Comparison of ENCODE assay signal across 19 mouse cellular contexts in genomic region chr3:84597996-84598734, GRCm38 (mm10). TPM values are rescaled to one million over a fixed set of nuclear protein-coding genes. Genes with fewer than 3 reads are reported as not detected.
DNase-seq lines count a peak whose midpoint lies in the region; ATAC-seq and TF ChIP-seq lines count a peak whose summit lies in the region.
"Had no signal": no experiment of that assay in that cellular context is flagged by ENCODE, and none has a peak within 500 bp of the region (broad histone marks: within the 10 kb centered on the region; RNA-seq: fewer than 3 reads in every experiment).

No protein-coding gene starts in this region.

- peaks cover 6% of the 10 kb centered on the region; the same call in 1 of the 2 replicates for H3K4me1 ChIP-seq in midbrain, embryonic 11.5 days (ENCODE audit: control insufficient read depth, insufficient read depth, low read length)
- H3K4me1 ChIP-seq in midbrain, embryonic 15.5 days, result peaks cover 7% of the 10 kb centered on the region
- H3K4me1 ChIP-seq in intestine, postnatal 0 days (replicated peaks; ENCODE audit: control insufficient read depth, insufficient read depth, low read length), result no peaks in the 10 kb centered on the region

- TF ChIP-seq CTCF in intestine, postnatal 0 days (IDR thresholded peaks at IDR 0.05; ENCODE audit: low read depth), result no peak

- 80% methylated on average over 6 of the region's 6 CpGs for WGBS in midbrain, embryonic 11.5 days
- 85% methylated on average over 6 of the region's 6 CpGs for WGBS in midbrain, embryonic 15.5 days
- 57% methylated on average over 6 of the region's 6 CpGs for WGBS in intestine, postnatal 0 days

- H3K9me3 ChIP-seq in midbrain, embryonic 11.5 days (ENCODE audit: control insufficient read depth, low read length), result no peaks in the 10 kb centered on the region
- H3K9me3 ChIP-seq in midbrain, embryonic 15.5 days, result no peaks in the 10 kb centered on the region
- H3K9me3 ChIP-seq in intestine, postnatal 0 days (ENCODE audit: control insufficient read depth), result no peaks in the 10 kb centered on the region
- H3K9me3 ChIP-seq: forebrain, embryonic 10.5 days; hindbrain, embryonic 10.5 days; midbrain, embryonic 13.5 days had no signal

- H3K36me3 ChIP-seq in midbrain, embryonic 11.5 days (ENCODE audit: control insufficient read depth, insufficient read depth, low read length), result no peaks in the 10 kb centered on the region
- H3K36me3 ChIP-seq in midbrain, embryonic 15.5 days (replicated peaks), result no peaks in the 10 kb centered on the region
- no peaks in the 10 kb centered on the region for H3K36me3 ChIP-seq in intestine, postnatal 0 days (ENCODE audit: control insufficient read depth, insufficient read depth)
- H3K36me3 ChIP-seq: forebrain, embryonic 10.5 days; hindbrain, embryonic 10.5 days; midbrain, embryonic 13.5 days had no signal

- peak; percentile 65 for DNase-seq in midbrain, embryonic 11.5 days (ENCODE audit: low spot score, missing footprints)
- DNase-seq in adrenal gland, adult (ENCODE audit: inconsistent age in 2 of 2, low spot score in 1 of 2), result no peak
- DNase-seq in spleen, postnatal 4 days (ENCODE audit: low spot score in 2 of 2), result no peak
- DNase-seq in spleen, adult 18-20 months, result no peak
- DNase-seq: cerebellum, postnatal 25 days; gastrocnemius, postnatal 25 days; layer of hippocampus, adult 9-11 months; thymus, postnatal 25 days had no signal

- H3K4me3 ChIP-seq in midbrain, embryonic 11.5 days (ENCODE audit: low read depth, low read length), result no peak overlapping the region
- H3K4me3 ChIP-seq in midbrain, embryonic 15.5 days, result no peak overlapping the region
- H3K4me3 ChIP-seq in intestine, postnatal 0 days (ENCODE audit: low read depth, low read length), result no peak overlapping the region
- H3K4me3 ChIP-seq: forebrain, embryonic 10.5 days; hindbrain, embryonic 10.5 days; midbrain, embryonic 13.5 days had no signal

- no peak for ATAC-seq in midbrain, embryonic 11.5 days (ENCODE audit: low FRiP score)
- no peak for ATAC-seq in midbrain, embryonic 15.5 days (replicated peaks)
- ATAC-seq in intestine, postnatal 0 days, result peak; percentile 68; the same call in 1 of the 2 replicates
- peak; percentile 97 for ATAC-seq in megakaryocyte progenitor cell, adult 5-6 weeks (replicated peaks; ENCODE audit: poor library complexity)
- ATAC-seq: activated CD4-positive, CD25-positive, alpha-beta regulatory T cell, adult 4 months; inflammation-experienced regulatory T-cells, adult 6 months; midbrain, embryonic 13.5 days had no signal

- no peak overlapping the region for H3K9ac ChIP-seq in midbrain, embryonic 11.5 days (ENCODE audit: low read length)
- H3K9ac ChIP-seq in midbrain, embryonic 15.5 days, result no peak overlapping the region
- no peak overlapping the region for H3K9ac ChIP-seq in intestine, postnatal 0 days (ENCODE audit: low read depth, low read length)
- H3K9ac ChIP-seq: liver, embryonic 14.5 days; midbrain, embryonic 13.5 days had no signal

- no peaks in the 10 kb centered on the region for H3K27me3 ChIP-seq in midbrain, embryonic 11.5 days (ENCODE audit: control insufficient read depth, insufficient read depth, low read length)
- H3K27me3 ChIP-seq in midbrain, embryonic 15.5 days (replicated peaks), result peaks cover 3% of the 10 kb centered on the region
- H3K27me3 ChIP-seq in intestine, postnatal 0 days (replicated peaks; ENCODE audit: control insufficient read depth, insufficient read depth, low read length), result peaks cover 11% of the 10 kb centered on the region; the same call in 1 of the 2 replicates

- H3K27ac ChIP-seq in midbrain, embryonic 11.5 days (ENCODE audit: low read depth, low read length), result no peak overlapping the region
- no peak overlapping the region for H3K27ac ChIP-seq in midbrain, embryonic 15.5 days
- no peak overlapping the region for H3K27ac ChIP-seq in intestine, postnatal 0 days (ENCODE audit: low read depth, low read length)
- H3K27ac ChIP-seq: forebrain, embryonic 10.5 days; hindbrain, embryonic 10.5 days; kidney, postnatal 0 days; liver, embryonic 14.5 days; midbrain, embryonic 13.5 days had no signal

- H3K4me2 ChIP-seq in midbrain, embryonic 11.5 days, result no peak overlapping the region
- H3K4me2 ChIP-seq in midbrain, embryonic 15.5 days, result no peak overlapping the region
- H3K4me2 ChIP-seq in intestine, postnatal 0 days (replicated peaks; ENCODE audit: low read depth), result no peak overlapping the region
- H3K4me2 ChIP-seq: midbrain, embryonic 13.5 days had no signal

RNA-seq across cellular contexts. Expression of gene Tigd4, which starts 4.8 kb away (rescaled TPM):
- polyA plus RNA-seq in midbrain, embryonic 11.5 days (2014; fragmentation: Nextera tagmentation; extraction: Ambion mirVana), result not detected in 2 replicates
- not detected in 2 replicates for polyA plus RNA-seq in midbrain, embryonic 15.5 days (2015; fragmentation: Nextera tagmentation; extraction: Ambion mirVana)
- polyA plus RNA-seq in intestine, postnatal 0 days (2015; fragmentation: Nextera tagmentation; extraction: Ambion mirVana), result 0.04 TPM in 1 of 2 replicates, not detected in the other
- total RNA-seq in megakaryocyte progenitor cell, adult 5-6 weeks (2015), result not detected in 2 replicates
- total RNA-seq in megakaryocyte progenitor cell, adult 5-6 weeks (2017), result not detected in 2 replicates
- total RNA-seq: left cerebral cortex, postnatal 14 days had no signal
- polyA plus RNA-seq: activated CD4-positive, CD25-positive, alpha-beta regulatory T cell, adult 4 months; hindbrain, embryonic 10.5 days; inflammation-experienced regulatory T-cells, adult 6 months; liver, embryonic 14.5 days; midbrain, embryonic 13.5 days had no signal

RNA-seq across cellular contexts. Expression of gene Arfip1, which starts 15.7 kb away (rescaled TPM):
- 42.6 and 44.2 TPM in 2 replicates for polyA plus RNA-seq in midbrain, embryonic 11.5 days (2014; fragmentation: Nextera tagmentation; extraction: Ambion mirVana)
- 21.5 and 22.2 TPM in 2 replicates for polyA plus RNA-seq in midbrain, embryonic 15.5 days (2015; fragmentation: Nextera tagmentation; extraction: Ambion mirVana)
- 42.6 and 46.5 TPM in 2 replicates for polyA plus RNA-seq in intestine, postnatal 0 days (2015; fragmentation: Nextera tagmentation; extraction: Ambion mirVana)
- total RNA-seq in megakaryocyte progenitor cell, adult 5-6 weeks (2015), result 20.8 and 21.3 TPM in 2 replicates
- 32.4 and 33.8 TPM in 2 replicates for total RNA-seq in megakaryocyte progenitor cell, adult 5-6 weeks (2017)

Comparison
In these comparisons a context has a peak if more than half of its experiments do, and no peak if none do; other contexts are left out.
1. ATAC-seq: peak in intestine, postnatal 0 days (single experiment) and megakaryocyte progenitor cell, adult 5-6 weeks (single experiment); none in midbrain, embryonic 11.5 days (single experiment) and midbrain, embryonic 15.5 days (single experiment).